Mouse (Mus musculus) kidney, embryonic 16.5 days (tissue): ENCODE measurements around the gene Ncapd3. TPM values are rescaled to one million over a fixed set of nuclear protein-coding genes. Genes with fewer than 3 reads are reported as not detected.

Experiments
- ATAC-seq: fragments of 200-750 bp; cut with Nextera tagmentation; 2 replicates; pipeline ENCODE4 v1.8.0; 2017; ENCODE audit warnings: moderate TSS enrichment; ENCODE audit not compliant: low FRiP score, low TSS enrichment
- H3K27ac ChIP-seq: fragments of 300-500 bp; sonication (generic); 2 replicates; pipeline ENCODE4 v1.5.1; 2014; ENCODE audit warnings: low read length
- H3K27me3 ChIP-seq: fragments of 300-500 bp; sonication (generic); 2 replicates; pipeline ENCODE4 v1.6.1; 2014; ENCODE audit warnings: low read length, control low read depth, mixed read lengths; ENCODE audit not compliant: insufficient read depth
- H3K36me3 ChIP-seq: fragments of 300-500 bp; sonication (generic); 2 replicates; pipeline ENCODE4 v1.6.1; 2014; ENCODE audit warnings: low read length, control low read depth, mixed read lengths; ENCODE audit not compliant: insufficient read depth
- H3K4me1 ChIP-seq: fragments of 300-500 bp; sonication (generic); 2 replicates; pipeline ENCODE4 v1.6.1; 2014; ENCODE audit warnings: low read length, control low read depth, mixed read lengths; ENCODE audit not compliant: insufficient read depth
- H3K4me2 ChIP-seq: fragments of 300-500 bp; sonication (generic); replicated peaks from 2 replicates; pipeline ENCODE4 v1.6.1; 2014; ENCODE audit warnings: low read depth, low read length
- H3K4me3 ChIP-seq: fragments of 300-500 bp; sonication (generic); 2 replicates; pipeline ENCODE4 v1.5.1; 2014; ENCODE audit warnings: mild to moderate bottlenecking, low read length
- H3K9ac ChIP-seq: fragments of 300-500 bp; sonication (generic); replicated peaks from 2 replicates; pipeline ENCODE4 v1.6.1; 2014; ENCODE audit warnings: low read length
- H3K9me3 ChIP-seq: fragments of 300-500 bp; sonication (generic); 2 replicates; pipeline ENCODE4 v1.6.1; 2016; ENCODE audit warnings: low read length, control low read depth
- WGBS: fragments of 180-500 bp; shearing (Covaris S2); extraction: QIAGEN DNeasy Blood & Tissue Kit; methylation state at CpG from one replicate; pipeline ENCODE4 v1.1.7; 2014; 5-methylcytosine and 5-hydroxymethylcytosine counted together
- polyA plus RNA-seq: library from polyadenylated mRNA; unstranded; fragments of >200 nt; fragmentation: Nextera tagmentation; extraction: Ambion mirVana; gene quantifications from 2 replicates; pipeline ENCODE4 v1.2.1, GENCODE M21; 2015

Gene Ncapd3
- polyA plus RNA-seq, 1 experiment from 2014 or later = 32.2 TPM

- H3K36me3 ChIP-seq = no peaks in the 10 kb centered on the region
Measured at GRCm38 (mm10) chr9:27029022-27029827, 750 bp upstream of the Ncapd3 start.

GRCm38 (mm10) chr9:27030763-27031100, 757 bp downstream of the Ncapd3 start:
- peak; percentile 43 for ATAC-seq
- peak overlapping the region; percentile 87 for H3K9ac ChIP-seq
- no peaks in the 10 kb centered on the region for H3K36me3 ChIP-seq
- whole genome bisulfite sequencing = under 1% methylated on average over 17 of the region's 17 CpGs
- H3K4me3 ChIP-seq = peak overlapping the region; percentile 70
- peaks cover 34% of the 10 kb centered on the region for H3K4me1 ChIP-seq
- no peaks in the 10 kb centered on the region for H3K27me3 ChIP-seq
- H3K4me2 ChIP-seq = peak overlapping the region; percentile 73
- H3K27ac ChIP-seq = no peak overlapping the region; the same call in 1 of the 2 replicates
- no peaks in the 10 kb centered on the region for H3K9me3 ChIP-seq

More at GRCm38 (mm10) chr9:27029022-27029827, 750 bp upstream of the Ncapd3 start:
- peak overlapping the region; percentile 86 for H3K27ac ChIP-seq
- peak; percentile 47; the same call in 1 of the 2 replicates for ATAC-seq
- H3K4me2 ChIP-seq = peak overlapping the region; percentile 80
- H3K27me3 ChIP-seq = no peaks in the 10 kb centered on the region
- no peaks in the 10 kb centered on the region for H3K9me3 ChIP-seq
- peak overlapping the region; percentile 87 for H3K9ac ChIP-seq
- peak overlapping the region; percentile 70 for H3K4me3 ChIP-seq
- WGBS = under 1% methylated on average over 50 of the region's 52 CpGs
- H3K4me1 ChIP-seq = peaks cover 34% of the 10 kb centered on the region

GRCm38 (mm10) chr9:27043892-27044291, 13.9 kb downstream of the Ncapd3 start:
- no peaks in the 10 kb centered on the region for H3K27me3 ChIP-seq
- ATAC-seq = no peak
- WGBS = 83% methylated on average over 5 of the region's 5 CpGs
- no peaks in the 10 kb centered on the region for H3K4me1 ChIP-seq
- no peaks in the 10 kb centered on the region for H3K9me3 ChIP-seq
- H3K4me2 ChIP-seq = no peak overlapping the region
- H3K9ac ChIP-seq = no peak overlapping the region
- peaks cover 71% of the 10 kb centered on the region for H3K36me3 ChIP-seq
- no peak overlapping the region for H3K27ac ChIP-seq
- H3K4me3 ChIP-seq = no peak overlapping the region

- Histone ChIP-seq H3K4me1 (no peaks in the 10 kb centered on the region), H3K36me3 (peaks cover 59% of the 10 kb centered on the region), H3K9ac (no peak overlapping the region), H3K4me3 (no peak overlapping the region), H3K4me2 (no peak overlapping the region), H3K27ac (no peak overlapping the region), H3K9me3 (no peaks in the 10 kb centered on the region), H3K27me3 (no peaks in the 10 kb centered on the region)
- WGBS = 81% methylated on average over 2 of the region's 2 CpGs
- ATAC-seq = no peak
Measured at GRCm38 (mm10) chr9:27049492-27049891, 19.5 kb downstream of the Ncapd3 start.

- WGBS = 88% methylated on average over 5 of the region's 5 CpGs
Measured at GRCm38 (mm10) chr9:27058341-27058740, 28.4 kb downstream of the Ncapd3 start.

GRCm38 (mm10) chr9:27070895-27071294, 40.9 kb downstream of the Ncapd3 start:
- no peak for ATAC-seq
- Histone ChIP-seq H3K4me3 (no peak overlapping the region), H3K27ac (no peak overlapping the region), H3K4me2 (no peak overlapping the region), H3K36me3 (peaks cover 61% of the 10 kb centered on the region), H3K9ac (no peak overlapping the region), H3K4me1 (no peaks in the 10 kb centered on the region), H3K9me3 (no peaks in the 10 kb centered on the region), H3K27me3 (no peaks in the 10 kb centered on the region)
- 89% methylated on average over 4 of the region's 4 CpGs for WGBS

More at GRCm38 (mm10) chr9:27058341-27058740, 28.4 kb downstream of the Ncapd3 start:
- no peaks in the 10 kb centered on the region for H3K4me1 ChIP-seq
- H3K27ac ChIP-seq = no peak overlapping the region
- H3K36me3 ChIP-seq = peaks cover 77% of the 10 kb centered on the region
- no peak for ATAC-seq
- no peak overlapping the region for H3K4me2 ChIP-seq
- H3K4me3 ChIP-seq = no peak overlapping the region
- no peak overlapping the region for H3K9ac ChIP-seq
- no peaks in the 10 kb centered on the region for H3K27me3 ChIP-seq
- no peaks in the 10 kb centered on the region for H3K9me3 ChIP-seq

GRCm38 (mm10) chr9:27074677-27075076, 44.7 kb downstream of the Ncapd3 start:
- Histone ChIP-seq H3K27ac (no peak overlapping the region), H3K36me3 (peaks cover 52% of the 10 kb centered on the region), H3K9me3 (no peaks in the 10 kb centered on the region), H3K4me2 (no peak overlapping the region), H3K4me1 (no peaks in the 10 kb centered on the region), H3K9ac (no peak overlapping the region), H3K4me3 (no peak overlapping the region), H3K27me3 (no peaks in the 10 kb centered on the region)
- no peak for ATAC-seq
- whole genome bisulfite sequencing = 84% methylated on average over 1 of the region's 1 CpGs

GRCm38 (mm10) chr9:27075812-27076211, 45.8 kb downstream of the Ncapd3 start:
- ATAC-seq = no peak
- H3K27me3 ChIP-seq = no peaks in the 10 kb centered on the region
- H3K27ac ChIP-seq = no peak overlapping the region
- peaks cover 47% of the 10 kb centered on the region for H3K36me3 ChIP-seq
- H3K9ac ChIP-seq = no peak overlapping the region
- no peaks in the 10 kb centered on the region for H3K9me3 ChIP-seq
- no peaks in the 10 kb centered on the region for H3K4me1 ChIP-seq
- no peak overlapping the region for H3K4me2 ChIP-seq
- H3K4me3 ChIP-seq = no peak overlapping the region

GRCm38 (mm10) chr9:27086256-27086655, 56.3 kb downstream of the Ncapd3 start:
- Histone ChIP-seq H3K4me3 (no peak overlapping the region), H3K27ac (no peak overlapping the region), H3K4me2 (no peak overlapping the region), H3K36me3 (peaks cover 83% of the 10 kb centered on the region), H3K27me3 (no peaks in the 10 kb centered on the region), H3K9me3 (no peaks in the 10 kb centered on the region), H3K4me1 (no peaks in the 10 kb centered on the region), H3K9ac (no peak overlapping the region)
- ATAC-seq = no peak
- 86% methylated on average over 5 of the region's 5 CpGs for WGBS

GRCm38 (mm10) chr9:27087402-27087801, 57.4 kb downstream of the Ncapd3 start:
- H3K4me3 ChIP-seq = no peak overlapping the region
- no peak for ATAC-seq
- H3K36me3 ChIP-seq = peaks cover 85% of the 10 kb centered on the region
- H3K9ac ChIP-seq = no peak overlapping the region
- H3K4me1 ChIP-seq = no peaks in the 10 kb centered on the region
- WGBS = 91% methylated on average over 3 of the region's 3 CpGs
- H3K27me3 ChIP-seq = no peaks in the 10 kb centered on the region
- no peak overlapping the region for H3K4me2 ChIP-seq
- H3K9me3 ChIP-seq = no peaks in the 10 kb centered on the region
- no peak overlapping the region for H3K27ac ChIP-seq
